Mouse (Mus musculus) lung, embryonic 15.5 days (tissue): Measurements from ENCODE around the gene Sugp1. TPM values are rescaled to one million over a fixed set of nuclear protein-coding genes. Genes with fewer than 3 reads are reported as not detected.

ENCODE experiments used
- ATAC-seq: fragments of 200-750 bp; cut with Nextera tagmentation; 2 replicates; pipeline ENCODE4 v1.8.0; 2017; ENCODE audit warnings: moderate number of reproducible peaks, borderline replicate concordance; ENCODE audit not compliant: low FRiP score, low TSS enrichment; ENCODE audit errors: extremely low read depth
- H3K27ac ChIP-seq: fragments of 300-500 bp; sonication (generic); 2 replicates; pipeline ENCODE4 v1.5.1; 2015; ENCODE audit warnings: moderate library complexity, mild to moderate bottlenecking, inconsistent platforms
- H3K27me3 ChIP-seq: fragments of 300-500 bp; sonication (generic); 2 replicates; pipeline ENCODE4 v1.6.1; 2015; ENCODE audit warnings: inconsistent platforms
- H3K36me3 ChIP-seq: fragments of 300-500 bp; sonication (generic); 2 replicates; pipeline ENCODE4 v1.6.1; 2015; ENCODE audit warnings: inconsistent platforms
- H3K4me1 ChIP-seq: fragments of 300-500 bp; sonication (generic); 2 replicates; pipeline ENCODE4 v1.6.1; 2015; ENCODE audit warnings: inconsistent platforms
- H3K4me2 ChIP-seq: fragments of 300-500 bp; sonication (generic); 2 replicates; pipeline ENCODE4 v1.6.1; 2015; ENCODE audit warnings: inconsistent platforms, mild to moderate bottlenecking, moderate library complexity
- H3K4me3 ChIP-seq: fragments of 300-500 bp; sonication (generic); 2 replicates; pipeline ENCODE4 v1.5.1; 2015; ENCODE audit warnings: mild to moderate bottlenecking, inconsistent platforms
- H3K9ac ChIP-seq: fragments of 300-500 bp; sonication (generic); 2 replicates; pipeline ENCODE4 v1.6.1; 2015; ENCODE audit warnings: inconsistent platforms
- H3K9me3 ChIP-seq: fragments of 300-500 bp; sonication (generic); 2 replicates; pipeline ENCODE4 v1.6.1; 2016; ENCODE audit warnings: inconsistent platforms
- WGBS: fragments of 180-500 bp; shearing (Covaris S2); methylation state at CpG from one replicate; pipeline ENCODE4 v1.1.7; 2015; 5-methylcytosine and 5-hydroxymethylcytosine counted together
- polyA plus RNA-seq: library from polyadenylated mRNA; unstranded; fragments of >200 nt; fragmentation: Nextera tagmentation; extraction: Ambion mirVana; gene quantifications from 2 replicates; pipeline ENCODE4 v1.2.1, GENCODE M21; 2015

Sugp1 gene
- polyA plus RNA-seq, 1 experiment from 2014 or later, result 44.8 TPM

DNA sequence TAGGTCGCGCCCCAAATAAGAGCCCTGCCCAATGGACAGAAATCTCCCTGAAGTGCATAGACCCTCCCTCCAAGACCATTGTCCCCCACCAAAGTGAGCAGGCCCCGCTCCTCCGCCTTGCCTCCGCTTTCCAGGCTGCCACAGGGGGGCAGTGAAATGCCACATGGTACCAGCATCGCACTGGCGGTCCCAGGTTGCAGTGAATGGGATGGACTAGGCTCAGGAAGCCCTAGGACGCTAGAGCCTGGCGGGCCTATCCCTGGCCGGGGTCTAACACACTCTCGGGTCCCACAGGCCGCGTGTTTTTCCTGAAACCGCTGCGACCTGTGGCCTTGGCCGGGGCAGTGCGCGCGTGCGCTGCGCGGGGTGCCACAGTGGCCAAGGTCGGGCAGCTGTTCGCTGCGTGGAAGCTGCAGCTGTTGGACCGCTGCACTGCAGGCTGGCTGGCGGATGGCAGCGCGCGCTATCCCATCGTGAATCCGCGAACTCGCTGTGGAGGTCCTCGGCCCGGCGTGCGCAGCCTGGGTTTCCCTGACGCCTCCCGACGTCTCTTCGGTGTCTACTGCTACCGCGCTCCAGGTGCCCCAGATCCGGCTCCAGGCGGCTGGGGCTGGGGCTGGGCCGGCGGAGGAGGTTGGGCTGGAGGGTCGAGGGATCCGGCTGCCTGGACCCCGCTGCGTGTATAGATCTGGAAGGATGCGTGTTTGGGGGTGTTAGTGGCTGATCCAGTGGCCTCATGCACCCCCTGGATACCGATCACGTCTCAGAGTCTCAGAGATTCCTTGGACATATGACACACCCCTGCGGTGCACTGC, 45.4 kb downstream of the Sugp1 start:
- ATAC-seq, result peak; percentile 54
- peaks cover 21% of the 10 kb centered on the region for H3K4me1 ChIP-seq
- H3K9me3 ChIP-seq, result no peaks in the 10 kb centered on the region
- no peak overlapping the region for H3K9ac ChIP-seq
- H3K27me3 ChIP-seq, result peaks cover 82% of the 10 kb centered on the region
- peak overlapping the region; percentile 53 for H3K4me2 ChIP-seq
- peak overlapping the region; percentile 28 for H3K4me3 ChIP-seq
- 5% methylated on average over 56 of the region's 56 CpGs for WGBS
- H3K36me3 ChIP-seq, result no peaks in the 10 kb centered on the region
- no peak overlapping the region for H3K27ac ChIP-seq

- peaks cover 7% of the 10 kb centered on the region for H3K4me1 ChIP-seq
- H3K9ac ChIP-seq, result no peak overlapping the region
- no peaks in the 10 kb centered on the region for H3K36me3 ChIP-seq
- no peak overlapping the region for H3K4me3 ChIP-seq
- ATAC-seq, result no peak
- peaks cover 74% of the 10 kb centered on the region for H3K27me3 ChIP-seq
- 52% methylated on average over 9 of the region's 9 CpGs for WGBS
- H3K27ac ChIP-seq, result no peak overlapping the region
- H3K4me2 ChIP-seq, result no peak overlapping the region
- H3K9me3 ChIP-seq, result no peaks in the 10 kb centered on the region
These were observed 46.8 kb downstream of the Sugp1 start for GRCm38 (mm10) chr8:70089296-70089960.

- H3K4me1 ChIP-seq, result 0 out of 2 replicates have a peak, but pooled peaks cover 3% of the 10 kb centered on the region
- no peaks in the 10 kb centered on the region for H3K36me3 ChIP-seq
- no peak overlapping the region for H3K4me3 ChIP-seq
- H3K9ac ChIP-seq, result no peak overlapping the region
- no peak for ATAC-seq
- H3K4me2 ChIP-seq, result no peak overlapping the region
- 46% methylated on average over 8 of the region's 8 CpGs for WGBS
- no peaks in the 10 kb centered on the region for H3K9me3 ChIP-seq
- H3K27me3 ChIP-seq, result peaks cover 42% of the 10 kb centered on the region
- no peak overlapping the region for H3K27ac ChIP-seq
These were observed 50.2 kb downstream of the Sugp1 start for GRCm38 (mm10) chr8:70092786-70093185.

DNA sequence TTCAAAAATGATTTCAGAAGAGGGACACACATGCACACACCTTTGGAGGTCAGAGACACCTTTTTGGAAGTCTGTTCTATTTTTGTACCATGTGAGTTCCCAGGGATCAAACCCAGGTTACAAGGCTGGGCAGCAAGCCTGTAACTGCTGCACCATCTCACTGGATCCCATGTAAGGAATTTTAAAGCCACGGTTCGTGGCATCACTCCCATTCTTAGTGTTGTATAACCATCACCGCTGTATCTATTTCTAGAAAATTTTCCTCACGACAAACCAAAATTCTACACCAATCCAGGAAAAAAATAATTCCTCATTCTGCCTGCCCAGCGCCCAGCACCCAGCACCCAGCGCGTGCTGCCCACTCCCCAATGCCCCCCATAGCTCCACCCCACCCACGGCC, 56.7 kb downstream of the Sugp1 start:
- 63% methylated on average over 8 of the region's 8 CpGs for WGBS
- H3K4me3 ChIP-seq, result no peak overlapping the region
- ATAC-seq, result no peak

GRCm38 (mm10) chr8:70100241-70100640, 57.6 kb downstream of the Sugp1 start:
- 81% methylated on average over 8 of the region's 8 CpGs for WGBS
- no peak overlapping the region for H3K4me2 ChIP-seq
- no peak overlapping the region for H3K27ac ChIP-seq
- H3K4me1 ChIP-seq, result no peaks in the 10 kb centered on the region
- H3K36me3 ChIP-seq, result no peaks in the 10 kb centered on the region
- no peak for ATAC-seq
- H3K9ac ChIP-seq, result no peak overlapping the region
- no peak overlapping the region for H3K4me3 ChIP-seq
- H3K27me3 ChIP-seq, result no peaks in the 10 kb centered on the region
- H3K9me3 ChIP-seq, result no peaks in the 10 kb centered on the region

More for the DNA sequence above, 56.7 kb downstream of the Sugp1 start:
- Histone ChIP-seq H3K27me3 (0 out of 2 replicates have a peak, but pooled peaks cover 3% of the 10 kb centered on the region), H3K36me3 (no peaks in the 10 kb centered on the region), H3K4me1 (no peaks in the 10 kb centered on the region), H3K4me2 (no peak overlapping the region), H3K9me3 (no peaks in the 10 kb centered on the region), H3K27ac (no peak overlapping the region), H3K9ac (no peak overlapping the region)

GRCm38 (mm10) chr8:70104506-70104905, 61.9 kb downstream of the Sugp1 start:
- H3K4me1 ChIP-seq, result no peaks in the 10 kb centered on the region
- no peaks in the 10 kb centered on the region for H3K9me3 ChIP-seq
- H3K27me3 ChIP-seq, result peaks cover 4% of the 10 kb centered on the region; the same call in 1 of the 2 replicates
- H3K4me3 ChIP-seq, result no peak overlapping the region
- ATAC-seq, result peak; percentile 28; the same call in 1 of the 2 replicates
- H3K36me3 ChIP-seq, result no peaks in the 10 kb centered on the region
- H3K9ac ChIP-seq, result no peak overlapping the region
- no peak overlapping the region for H3K27ac ChIP-seq
- WGBS, result 19% methylated on average over 6 of the region's 6 CpGs
- H3K4me2 ChIP-seq, result no peak overlapping the region

GRCm38 (mm10) chr8:70104922-70105321, 62.3 kb downstream of the Sugp1 start:
- H3K9me3 ChIP-seq, result no peaks in the 10 kb centered on the region
- 68% methylated on average over 7 of the region's 7 CpGs for WGBS
- H3K36me3 ChIP-seq, result no peaks in the 10 kb centered on the region
- H3K4me3 ChIP-seq, result no peak overlapping the region
- no peak overlapping the region for H3K9ac ChIP-seq
- H3K27ac ChIP-seq, result no peak overlapping the region
- no peaks in the 10 kb centered on the region for H3K4me1 ChIP-seq
- no peak overlapping the region for H3K4me2 ChIP-seq
- no peak for ATAC-seq
- peaks cover 8% of the 10 kb centered on the region; the same call in 1 of the 2 replicates for H3K27me3 ChIP-seq

DNA sequence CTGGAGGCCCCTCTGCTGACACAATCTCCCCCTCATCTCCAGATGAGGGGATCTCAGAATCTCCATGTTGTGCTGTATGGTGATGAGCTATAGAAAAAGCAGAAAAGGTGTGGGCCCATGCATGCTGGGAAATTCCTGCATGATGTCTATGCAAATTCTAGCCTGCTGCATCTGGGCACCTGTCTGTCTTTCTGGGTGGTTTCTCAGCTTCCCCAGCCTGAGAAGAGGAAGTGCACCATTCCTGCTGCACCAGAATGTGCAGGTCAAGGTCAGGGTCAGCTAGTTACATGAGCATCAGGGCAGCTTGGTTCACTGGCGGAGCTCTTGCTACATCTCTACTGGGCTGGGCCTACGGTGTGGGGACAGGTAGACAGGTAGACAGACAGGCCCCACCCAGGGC, 67.8 kb downstream of the Sugp1 start:
- WGBS, result 86% methylated on average over 2 of the region's 2 CpGs
- H3K36me3 ChIP-seq, result no peaks in the 10 kb centered on the region
- ATAC-seq, result no peak
- no peaks in the 10 kb centered on the region for H3K9me3 ChIP-seq
- H3K4me3 ChIP-seq, result no peak overlapping the region
- no peak overlapping the region for H3K9ac ChIP-seq
- no peaks in the 10 kb centered on the region for H3K4me1 ChIP-seq
- H3K4me2 ChIP-seq, result no peak overlapping the region
- H3K27ac ChIP-seq, result no peak overlapping the region
- peaks cover 64% of the 10 kb centered on the region for H3K27me3 ChIP-seq

GRCm38 (mm10) chr8:70111192-70111795, 68.7 kb downstream of the Sugp1 start:
- 46% methylated on average over 23 of the region's 23 CpGs for WGBS
- H3K27ac ChIP-seq, result no peak overlapping the region
- H3K36me3 ChIP-seq, result no peaks in the 10 kb centered on the region
- no peak for ATAC-seq
- H3K4me3 ChIP-seq, result no peak overlapping the region
- no peaks in the 10 kb centered on the region for H3K4me1 ChIP-seq
- H3K4me2 ChIP-seq, result no peak overlapping the region
- H3K9me3 ChIP-seq, result no peaks in the 10 kb centered on the region
- H3K27me3 ChIP-seq, result peaks cover 70% of the 10 kb centered on the region
- no peak overlapping the region for H3K9ac ChIP-seq

- 7% methylated on average over 43 of the region's 43 CpGs for WGBS
- no peaks in the 10 kb centered on the region for H3K36me3 ChIP-seq
- H3K4me3 ChIP-seq, result no peak overlapping the region
- no peaks in the 10 kb centered on the region for H3K4me1 ChIP-seq
- H3K4me2 ChIP-seq, result no peak overlapping the region
- H3K27me3 ChIP-seq, result peaks cover 81% of the 10 kb centered on the region
- no peaks in the 10 kb centered on the region for H3K9me3 ChIP-seq
- H3K27ac ChIP-seq, result no peak overlapping the region
- no peak for ATAC-seq
- no peak overlapping the region for H3K9ac ChIP-seq
These were observed 69.9 kb downstream of the Sugp1 start for GRCm38 (mm10) chr8:70112401-70113016.

GRCm38 (mm10) chr8:70114488-70114887, 71.9 kb downstream of the Sugp1 start:
- no peaks in the 10 kb centered on the region for H3K4me1 ChIP-seq
- H3K36me3 ChIP-seq, result no peaks in the 10 kb centered on the region
- no peak overlapping the region for H3K4me2 ChIP-seq
- ATAC-seq, result no peak
- H3K27ac ChIP-seq, result no peak overlapping the region
- no peak overlapping the region for H3K4me3 ChIP-seq
- no peaks in the 10 kb centered on the region for H3K9me3 ChIP-seq
- H3K27me3 ChIP-seq, result peaks cover 97% of the 10 kb centered on the region
- H3K9ac ChIP-seq, result no peak overlapping the region
- WGBS, result 18% methylated on average over 6 of the region's 6 CpGs
